Mouse (Mus musculus) C2C12 (cell line): ENCODE results near the gene 1700061G19Rik.

ENCODE experiments used
- CEBPB ChIP-seq: IDR thresholded peaks from one replicate; pipeline ENCODE4 v1.6.1; 2011; ENCODE audit warnings: low read depth, mild to moderate bottlenecking, control low read depth, moderate library complexity
- CTCF ChIP-seq: IDR thresholded peaks from one replicate; pipeline ENCODE4 v1.5.1; 2011; ENCODE audit not compliant: control insufficient read depth, insufficient read depth, insufficient read length
- MAX ChIP-seq: IDR thresholded peaks from one replicate; pipeline ENCODE4 v1.6.1; 2011; ENCODE audit warnings: mild to moderate bottlenecking, control low read depth
- USF1 ChIP-seq: IDR thresholded peaks from one replicate; pipeline ENCODE4 v1.6.1; 2011; ENCODE audit warnings: low read depth, mild to moderate bottlenecking, control low read depth, moderate library complexity

- TF ChIP-seq CTCF (no peak), CEBPB (no peak), MAX (no peak), USF1 (no peak)
These were observed 8.3 kb downstream of the 1700061G19Rik start for GRCm38 (mm10) chr17:56883612-56884011.
